Mouse (Mus musculus) adipose tissue, adult 10 weeks (tissue): Measurements from ENCODE around the gene Gm47959. TPM values are rescaled to one million over a fixed set of nuclear protein-coding genes. Genes with fewer than 3 reads are reported as not detected.

Source experiments
- polyA plus RNA-seq: library from polyadenylated mRNA; stranded (reverse); fragments of 350-450 nt; fragmentation: Illumina TruSeq; extraction: RNeasy Lipid Tissue Mini Kit (QIAGEN cat#74804); gene quantifications from one replicate; pipeline ENCODE4 v1.2.3, GENCODE M21; 2014; ENCODE audit warnings: low read depth, low replicate concordance

Gene Gm47959
- polyA plus RNA-seq: not detected

DNA sequence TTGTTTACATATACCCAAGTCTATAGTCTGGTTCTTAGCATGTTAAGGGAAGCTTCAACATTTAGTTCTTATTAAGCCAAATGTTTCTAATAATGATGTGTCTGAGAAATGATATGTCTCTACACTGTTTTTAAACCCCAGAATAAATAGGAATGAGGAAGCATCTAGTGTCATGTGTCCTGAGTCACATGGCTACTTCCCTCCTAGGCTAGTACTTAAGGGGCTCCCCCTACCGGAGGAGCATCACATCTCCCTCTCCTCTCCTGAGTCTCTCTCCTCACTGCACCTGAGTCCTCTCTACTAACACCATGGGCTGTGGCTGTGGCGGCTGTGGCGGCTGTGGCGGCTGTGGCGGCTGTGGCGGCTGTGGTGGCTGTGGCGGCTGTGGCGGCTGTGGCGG, at the start of gene Gm47959:
TSS of gene Gm47959 (plus strand) at position 243 of the 400 bp plus-strand sequence.

DNA sequence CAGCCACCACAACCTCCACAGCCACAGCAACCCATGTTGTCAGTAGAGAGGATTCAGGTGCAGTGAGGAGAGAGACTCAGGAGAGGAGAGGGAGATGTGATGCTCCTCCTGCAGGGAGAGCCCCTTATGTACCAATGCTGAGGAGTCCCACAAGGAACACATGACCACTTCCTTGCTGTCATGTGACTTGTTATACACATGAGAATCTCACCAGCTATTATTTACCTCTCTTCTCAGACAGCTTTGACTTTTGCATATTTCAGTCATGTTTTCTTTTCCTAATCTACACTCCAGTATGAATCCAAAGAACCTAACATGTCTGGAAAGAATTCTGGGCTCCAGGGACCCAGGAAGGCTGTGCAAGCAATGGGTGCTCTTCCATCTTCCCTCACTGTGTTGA, 44.4 kb upstream of the Gm47959 start, which contains the start of gene Gm7544:
TSS of gene Gm7544 (minus strand) at position 101 of the 400 bp plus-strand sequence.

DNA sequence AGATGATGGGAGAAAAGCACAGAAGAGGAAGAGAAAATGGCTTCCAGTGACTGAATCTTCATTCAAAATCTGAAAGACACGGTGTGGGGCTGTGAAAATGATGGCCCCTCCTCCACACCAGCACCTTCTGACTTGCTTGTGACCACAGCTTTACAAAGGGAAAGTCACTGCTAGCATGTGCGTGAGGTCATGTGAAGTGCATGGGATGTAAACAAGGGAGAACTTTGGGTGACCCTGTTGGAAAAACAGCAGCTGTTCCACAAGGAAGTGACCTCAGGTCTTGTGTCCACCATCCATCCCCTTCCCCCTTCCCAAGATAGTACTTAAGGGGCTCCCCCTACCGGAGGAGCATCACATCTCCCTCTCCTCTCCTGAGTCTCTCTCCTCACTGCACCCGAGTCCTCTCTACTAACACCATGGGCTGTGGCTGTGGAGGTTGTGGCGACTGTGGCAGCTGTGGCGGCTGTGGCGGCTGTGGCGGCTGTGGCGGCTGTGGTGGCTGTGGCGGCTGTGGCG, 40.4 kb upstream of the Gm47959 start, which contains the start of gene Gm47955:
TSS of gene Gm47955 (plus strand) at position 417 of the 516 bp plus-strand sequence.

DNA sequence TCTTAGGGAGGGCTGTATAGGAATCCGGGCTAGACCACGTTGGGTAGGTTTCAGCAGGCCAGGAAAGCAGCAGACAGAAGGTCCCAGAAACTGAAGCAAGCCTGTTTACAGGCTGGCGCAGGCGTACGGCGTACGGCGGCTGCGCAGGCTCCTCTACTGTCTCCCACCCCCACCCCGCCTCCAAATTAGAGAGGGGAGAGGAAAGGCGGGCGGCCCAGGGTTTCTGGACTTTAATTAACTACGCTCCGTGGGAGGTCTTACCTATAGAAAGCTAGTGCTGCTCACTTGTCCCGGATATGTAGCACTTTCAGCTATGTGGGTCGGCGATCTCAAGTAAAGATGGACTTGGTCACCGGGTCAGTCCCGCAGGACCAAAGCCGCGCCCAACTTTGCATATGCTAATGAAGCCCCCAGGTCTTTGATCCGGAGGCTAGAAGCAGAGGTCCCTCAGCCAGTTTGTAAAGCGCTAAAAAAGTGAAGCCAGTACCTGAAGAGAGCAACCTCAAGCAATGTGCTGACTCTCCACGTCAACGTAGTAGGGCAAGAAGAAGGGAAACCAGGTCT, 37.8 kb downstream of the Gm47959 start, which contains the start of gene Slc19a3:
TSS of gene Slc19a3 (minus strand) at position 340 of the 564 bp plus-strand sequence.

DNA sequence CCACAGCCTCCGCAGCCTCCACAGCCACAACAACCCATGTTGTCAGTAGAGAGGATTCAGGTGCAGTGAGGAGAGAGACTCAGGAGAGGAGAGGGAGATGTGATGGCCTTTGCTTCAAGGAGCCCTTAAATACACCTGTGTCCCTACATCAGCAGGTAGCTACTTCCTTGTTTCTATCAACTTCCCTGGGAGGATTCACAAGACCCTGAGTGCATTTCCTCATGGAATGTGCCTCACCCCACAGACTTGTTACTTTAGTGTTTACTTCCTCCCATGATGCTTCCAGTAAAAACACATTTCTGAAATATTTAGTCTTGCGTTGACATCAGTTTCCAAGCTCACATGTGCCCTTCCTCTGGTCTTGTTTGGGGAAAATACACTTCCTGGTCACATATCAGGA, 42.0 kb downstream of the Gm47959 start, which contains the start of gene Krtap28-10:
TSS of gene Krtap28-10 (minus strand) at position 101 of the 400 bp plus-strand sequence.

DNA sequence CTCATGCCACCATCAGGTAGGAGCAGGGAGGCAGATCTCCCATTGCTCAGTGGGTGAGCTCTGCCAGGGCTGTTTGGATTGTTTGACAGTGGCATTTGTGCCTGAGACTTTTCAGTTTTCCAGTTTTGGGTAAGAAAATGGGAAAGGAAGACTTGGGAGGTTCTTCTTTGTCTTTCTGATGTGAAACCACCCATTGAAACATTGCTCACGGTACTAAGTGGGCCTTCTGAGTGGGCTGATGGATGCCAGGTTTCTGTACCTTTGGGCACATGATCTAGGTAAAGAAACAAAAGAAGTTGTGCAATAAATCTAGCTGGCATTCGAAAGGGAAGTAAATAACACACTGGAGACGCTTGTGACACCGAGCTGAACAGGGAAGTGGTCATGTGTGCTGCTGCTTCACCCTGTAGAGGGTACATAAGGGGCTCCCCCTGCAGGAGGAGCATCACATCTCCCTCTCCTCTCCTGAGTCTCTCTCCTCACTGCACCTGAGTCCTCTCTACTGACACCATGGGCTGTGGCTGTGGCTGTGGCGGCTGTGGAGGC, 44.6 kb downstream of the Gm47959 start, which contains the start of gene Gm47969:
TSS of gene Gm47969 (plus strand) at position 51 of the 546 bp plus-strand sequence.

Other genes with a start within 250 kb of the Gm47959 start
- gene Tm4sf20, start 232.1 kb upstream of the Gm47959 start, polyA plus RNA-seq: not detected
- gene Gm47791, start 229.3 kb upstream of the Gm47959 start, polyA plus RNA-seq: not detected
- gene Agfg1, start 161.1 kb upstream of the Gm47959 start, polyA plus RNA-seq: 23.5 TPM
- not detected for gene A030005L19Rik, start 87.2 kb upstream of the Gm47959 start, polyA plus RNA-seq
- not detected for gene A030014E15Rik, start 75.6 kb upstream of the Gm47959 start, polyA plus RNA-seq
- not detected for gene Gm6217, start 69.1 kb upstream of the Gm47959 start, polyA plus RNA-seq
- not detected for gene A030003K21Rik, start 57.2 kb upstream of the Gm47959 start, polyA plus RNA-seq
- not detected for gene Gm7544, start 44.5 kb upstream of the Gm47959 start, polyA plus RNA-seq
- gene Gm47955, start 40.3 kb upstream of the Gm47959 start, polyA plus RNA-seq: not detected
- gene Slc19a3, start 37.9 kb downstream of the Gm47959 start, polyA plus RNA-seq: 3.9 TPM
- not detected for gene Krtap28-10, start 41.9 kb downstream of the Gm47959 start, polyA plus RNA-seq
- not detected for gene Gm47969, start 44.4 kb downstream of the Gm47959 start, polyA plus RNA-seq
- gene A030005K14Rik, start 58.8 kb downstream of the Gm47959 start, polyA plus RNA-seq: not detected
- not detected for gene Krtap28-13, start 60.4 kb downstream of the Gm47959 start, polyA plus RNA-seq
- not detected for gene Ccl20, start 116.2 kb downstream of the Gm47959 start, polyA plus RNA-seq
- gene Daw1, start 159.2 kb downstream of the Gm47959 start, polyA plus RNA-seq: 1.7 TPM